Mouse (Mus musculus) embryonic facial prominence, embryonic 10.5 days (tissue): ENCODE measurements around the gene Dhcr7. TPM values are rescaled to one million over a fixed set of nuclear protein-coding genes. Genes with fewer than 3 reads are reported as not detected.

Experiments
- DNase-seq: peaks from one replicate; pipeline ENCODE4 v3.0.0-alpha.2; 2017; ENCODE audit warnings: low spot score
- H3K27ac ChIP-seq: fragments of 300-500 bp; sonication (generic); replicated peaks from 2 replicates; pipeline ENCODE4 v1.5.1; 2016; ENCODE audit warnings: mild to moderate bottlenecking
- H3K27me3 ChIP-seq: fragments of 300-500 bp; sonication (generic); replicated peaks from 2 replicates; pipeline ENCODE4 v1.6.1; 2016; ENCODE audit warnings: low read depth, mild to moderate bottlenecking; ENCODE audit not compliant: poor library complexity, severe bottlenecking
- H3K36me3 ChIP-seq: fragments of 300-500 bp; sonication (generic); replicated peaks from 2 replicates; pipeline ENCODE4 v1.6.1; 2016; ENCODE audit warnings: mild to moderate bottlenecking, moderate library complexity
- H3K4me1 ChIP-seq: fragments of 300-500 bp; sonication (generic); 2 replicates; pipeline ENCODE4 v1.6.1; 2016
- H3K4me3 ChIP-seq: fragments of 300-500 bp; sonication (generic); 2 replicates; pipeline ENCODE4 v1.5.1; 2016; ENCODE audit warnings: mild to moderate bottlenecking, moderate library complexity
- H3K9me3 ChIP-seq: fragments of 300-500 bp; sonication (generic); 2 replicates; pipeline ENCODE4 v1.6.1; 2016; ENCODE audit warnings: mild to moderate bottlenecking
- WGBS: fragments of 180-500 bp; shearing (Covaris S2); methylation state at CpG from one replicate; pipeline ENCODE4 v1.1.7; 2016; 5-methylcytosine and 5-hydroxymethylcytosine counted together
- polyA plus RNA-seq: library from polyadenylated mRNA; unstranded; fragments of >200 nt; fragmentation: Nextera tagmentation; extraction: Ambion mirVana; gene quantifications from 2 replicates; pipeline ENCODE4 v1.2.1, GENCODE M21; 2016

The Dhcr7 gene
- polyA plus RNA-seq, 1 experiment from 2014 or later = 68.3 TPM

- Histone ChIP-seq H3K27ac (no peak overlapping the region), H3K36me3 (peaks cover 97% of the 10 kb centered on the region), H3K4me1 (no peaks in the 10 kb centered on the region), H3K27me3 (no peaks in the 10 kb centered on the region), H3K4me3 (no peak overlapping the region), H3K9me3 (no peaks in the 10 kb centered on the region)
- peak; percentile 18 for DNase-seq
- WGBS = 35% methylated on average over 1 of the region's 1 CpGs
These were observed 14.0 kb upstream of the Dhcr7 start for GRCm38 (mm10) chr7:143808909-143809308.

- H3K36me3 ChIP-seq = peaks cover 47% of the 10 kb centered on the region
- DNase-seq = no peak
- no peaks in the 10 kb centered on the region for H3K9me3 ChIP-seq
- H3K27me3 ChIP-seq = no peaks in the 10 kb centered on the region
- no peak overlapping the region for H3K27ac ChIP-seq
- peaks cover 14% of the 10 kb centered on the region for H3K4me1 ChIP-seq
- no peak overlapping the region for H3K4me3 ChIP-seq
- 71% methylated on average over 4 of the region's 4 CpGs for WGBS
These were observed 3.7 kb upstream of the Dhcr7 start for GRCm38 (mm10) chr7:143819201-143819600.

DNA sequence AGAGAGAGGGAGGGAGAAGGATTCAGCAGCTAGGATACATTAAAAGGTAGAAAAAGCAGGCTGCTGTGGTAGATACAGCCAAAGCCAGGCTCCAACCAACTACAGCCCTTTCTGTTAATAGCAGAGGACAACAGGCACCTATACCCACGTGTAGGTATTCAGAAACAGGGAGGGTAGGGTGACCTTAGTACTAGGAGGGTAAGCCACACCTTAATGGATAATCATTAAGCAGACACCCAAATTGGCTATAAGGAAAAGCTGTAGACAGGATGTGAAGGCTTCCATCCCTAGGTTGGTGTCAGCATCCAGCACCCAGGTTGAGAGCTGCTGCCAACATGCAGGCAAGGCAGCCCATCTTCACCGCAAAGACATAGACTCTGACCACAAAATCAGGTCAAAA, 1.7 kb upstream of the Dhcr7 start:
- Histone ChIP-seq H3K36me3 (peaks cover 27% of the 10 kb centered on the region), H3K4me3 (no peak overlapping the region), H3K27me3 (no peaks in the 10 kb centered on the region), H3K9me3 (no peaks in the 10 kb centered on the region), H3K27ac (no peak overlapping the region), H3K4me1 (peaks cover 14% of the 10 kb centered on the region)
- no peak for DNase-seq
- 84% methylated on average over 2 of the region's 2 CpGs for WGBS

DNA sequence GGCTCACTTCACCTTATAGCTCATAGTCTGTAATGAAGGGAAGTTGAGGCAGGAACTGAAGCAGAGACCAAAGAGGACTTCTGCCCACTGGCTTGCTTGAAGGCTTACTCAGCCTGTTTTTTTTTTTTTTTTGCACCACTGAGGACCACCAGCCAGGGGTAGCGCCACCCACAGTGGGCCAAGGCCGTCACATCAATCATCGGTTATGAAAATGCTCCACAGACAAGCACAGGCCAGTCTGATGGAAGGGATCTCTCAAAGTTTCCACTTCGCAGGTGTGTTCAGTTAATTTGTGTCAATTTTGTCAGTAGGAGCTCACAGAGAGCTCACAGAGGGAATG, 291 bp downstream of the Dhcr7 start:
- Histone ChIP-seq H3K4me1 (peaks cover 14% of the 10 kb centered on the region), H3K9me3 (no peaks in the 10 kb centered on the region), H3K27ac (peak overlapping the region; percentile 91), H3K36me3 (peaks cover 9% of the 10 kb centered on the region), H3K4me3 (peak overlapping the region; percentile 77), H3K27me3 (no peaks in the 10 kb centered on the region)
- WGBS = 87% methylated on average over 4 of the region's 4 CpGs
- DNase-seq = no peak

- DNase-seq = no peak
- H3K9me3 ChIP-seq = no peaks in the 10 kb centered on the region
- WGBS = 93% methylated on average over 2 of the region's 2 CpGs
These were observed 4.0 kb downstream of the Dhcr7 start for GRCm38 (mm10) chr7:143826985-143827384.

GRCm38 (mm10) chr7:143829504-143830331, 6.8 kb downstream of the Dhcr7 start:
- no peaks in the 10 kb centered on the region for H3K9me3 ChIP-seq
- H3K36me3 ChIP-seq = peaks cover 26% of the 10 kb centered on the region
- peaks cover 31% of the 10 kb centered on the region for H3K4me1 ChIP-seq
- peak overlapping the region; percentile 95 for H3K27ac ChIP-seq
- H3K27me3 ChIP-seq = no peaks in the 10 kb centered on the region
- peak; percentile 98 for DNase-seq
- under 1% methylated on average over 37 of the region's 37 CpGs for WGBS
- H3K4me3 ChIP-seq = peak overlapping the region; percentile 75

More at GRCm38 (mm10) chr7:143826985-143827384, 4.0 kb downstream of the Dhcr7 start:
- peaks cover 7% of the 10 kb centered on the region for H3K36me3 ChIP-seq
- H3K4me3 ChIP-seq = no peak overlapping the region
- no peaks in the 10 kb centered on the region for H3K27me3 ChIP-seq
- no peak overlapping the region for H3K27ac ChIP-seq
- H3K4me1 ChIP-seq = peaks cover 35% of the 10 kb centered on the region

- 15% methylated on average over 6 of the region's 6 CpGs for WGBS
- DNase-seq = no peak
- Histone ChIP-seq H3K9me3 (no peaks in the 10 kb centered on the region), H3K36me3 (peaks cover 28% of the 10 kb centered on the region), H3K27me3 (no peaks in the 10 kb centered on the region), H3K4me1 (peaks cover 34% of the 10 kb centered on the region), H3K4me3 (peak overlapping the region; percentile 75), H3K27ac (peak overlapping the region; percentile 95)
These were observed 7.5 kb downstream of the Dhcr7 start for GRCm38 (mm10) chr7:143830399-143830798.

DNA sequence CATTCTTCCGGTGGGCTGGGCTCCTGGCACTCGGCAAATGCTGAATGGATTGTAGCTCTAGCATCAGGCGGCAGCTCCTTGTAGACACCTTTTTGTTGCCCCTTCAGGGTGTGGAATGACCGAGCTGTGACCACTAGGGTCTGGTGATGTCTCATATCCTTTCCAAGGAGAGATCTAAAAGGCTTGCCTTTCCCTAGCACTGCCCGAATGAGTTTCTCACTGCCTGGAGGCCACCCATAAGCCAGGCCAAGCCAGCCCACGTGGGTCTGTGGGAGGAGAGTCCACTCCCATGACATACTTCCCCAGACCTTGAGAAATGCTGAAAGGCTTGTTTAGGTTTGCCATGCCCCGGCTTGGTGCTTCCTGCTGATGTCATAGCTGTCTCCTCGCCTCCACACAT, 9.3 kb downstream of the Dhcr7 start:
- no peaks in the 10 kb centered on the region for H3K9me3 ChIP-seq
- no peak for DNase-seq
- H3K4me3 ChIP-seq = no peak overlapping the region; the same call in 1 of the 2 replicates
- WGBS = 91% methylated on average over 8 of the region's 8 CpGs
- no peaks in the 10 kb centered on the region for H3K27me3 ChIP-seq
- peaks cover 36% of the 10 kb centered on the region for H3K4me1 ChIP-seq
- peaks cover 44% of the 10 kb centered on the region for H3K36me3 ChIP-seq
- H3K27ac ChIP-seq = no peak overlapping the region

DNA sequence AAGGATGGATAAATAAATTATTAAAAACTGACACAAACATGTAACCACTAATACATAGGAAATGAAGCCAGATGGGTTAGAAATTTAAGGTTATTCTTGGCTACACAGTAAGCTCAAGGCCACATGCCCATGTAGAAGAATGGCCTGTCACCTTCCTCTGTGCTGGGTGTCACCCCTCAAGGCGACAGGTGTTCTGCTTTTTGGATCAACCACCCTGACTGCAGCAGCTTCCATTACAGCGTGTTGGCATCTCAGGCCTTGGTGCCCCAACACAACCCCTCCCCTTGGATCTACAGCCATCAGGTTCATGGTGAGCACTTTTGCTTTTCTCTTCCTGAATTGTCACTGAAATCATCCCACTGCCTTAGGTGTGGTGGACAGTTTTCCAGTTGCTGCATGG, 9.7 kb downstream of the Dhcr7 start:
- WGBS = 95% methylated on average over 2 of the region's 2 CpGs
- H3K9me3 ChIP-seq = no peaks in the 10 kb centered on the region
- peaks cover 48% of the 10 kb centered on the region for H3K36me3 ChIP-seq
- H3K4me3 ChIP-seq = no peak overlapping the region; the same call in 1 of the 2 replicates
- H3K27me3 ChIP-seq = no peaks in the 10 kb centered on the region
- H3K27ac ChIP-seq = no peak overlapping the region
- no peak for DNase-seq
- H3K4me1 ChIP-seq = peaks cover 36% of the 10 kb centered on the region

DNA sequence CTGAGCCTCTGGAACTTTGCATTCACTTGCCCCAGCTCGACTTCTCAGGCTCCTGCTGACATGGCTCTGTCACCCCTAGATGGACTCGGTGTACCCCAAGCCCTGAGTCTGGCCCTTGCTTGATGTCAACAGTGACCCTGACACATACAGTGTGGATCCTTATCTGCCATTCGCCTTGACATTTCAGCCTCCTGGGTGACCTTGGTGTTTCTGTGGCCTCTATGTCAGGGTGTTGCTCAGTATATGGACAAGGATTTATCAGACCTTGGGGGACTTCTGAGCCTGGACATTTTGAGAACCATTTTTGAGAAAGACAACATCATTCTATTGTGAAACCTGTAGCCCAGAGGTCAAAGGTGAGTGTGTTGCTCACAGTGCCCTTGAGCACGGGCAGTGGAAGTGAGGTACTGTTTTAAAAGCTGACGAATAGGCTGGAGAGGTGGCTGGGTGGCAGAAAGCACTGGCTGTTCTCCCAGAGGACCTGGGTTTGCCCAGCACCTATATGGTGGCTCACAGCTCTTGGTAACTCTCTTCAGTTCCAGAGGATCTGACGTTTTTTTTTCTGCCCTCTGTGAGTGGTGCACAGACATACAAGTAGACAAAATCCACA, 10.7 kb downstream of the Dhcr7 start:
- Histone ChIP-seq H3K4me1 (peaks cover 36% of the 10 kb centered on the region), H3K9me3 (no peaks in the 10 kb centered on the region), H3K36me3 (peaks cover 58% of the 10 kb centered on the region), H3K27ac (no peak overlapping the region), H3K4me3 (no peak overlapping the region), H3K27me3 (no peaks in the 10 kb centered on the region)
- 85% methylated on average over 6 of the region's 6 CpGs for WGBS
- DNase-seq = no peak

DNA sequence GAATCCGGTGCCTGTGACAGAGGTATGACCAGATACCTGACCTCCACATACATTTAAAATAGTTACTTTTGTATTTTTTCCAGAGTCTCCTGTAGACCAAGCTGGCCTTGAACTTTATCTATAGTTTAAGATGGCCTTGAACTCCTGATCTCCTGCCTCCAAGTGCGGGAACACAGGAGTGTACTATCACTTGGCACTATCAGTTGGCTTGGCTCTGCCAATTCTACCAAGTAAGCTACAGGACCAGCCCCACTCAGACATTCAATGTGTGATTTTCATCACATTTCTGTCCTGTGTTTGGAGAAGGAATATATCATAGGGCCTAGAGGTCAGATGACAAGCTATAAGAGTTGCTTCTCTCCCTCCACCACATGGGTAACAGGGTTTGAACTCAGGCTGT, 11.4 kb downstream of the Dhcr7 start:
- H3K27me3 ChIP-seq = no peaks in the 10 kb centered on the region
- peaks cover 65% of the 10 kb centered on the region for H3K36me3 ChIP-seq
- WGBS = 97% methylated on average over 2 of the region's 2 CpGs
- no peak overlapping the region for H3K27ac ChIP-seq
- no peaks in the 10 kb centered on the region for H3K9me3 ChIP-seq
- H3K4me1 ChIP-seq = peaks cover 33% of the 10 kb centered on the region
- no peak for DNase-seq
- no peak overlapping the region for H3K4me3 ChIP-seq

DNA sequence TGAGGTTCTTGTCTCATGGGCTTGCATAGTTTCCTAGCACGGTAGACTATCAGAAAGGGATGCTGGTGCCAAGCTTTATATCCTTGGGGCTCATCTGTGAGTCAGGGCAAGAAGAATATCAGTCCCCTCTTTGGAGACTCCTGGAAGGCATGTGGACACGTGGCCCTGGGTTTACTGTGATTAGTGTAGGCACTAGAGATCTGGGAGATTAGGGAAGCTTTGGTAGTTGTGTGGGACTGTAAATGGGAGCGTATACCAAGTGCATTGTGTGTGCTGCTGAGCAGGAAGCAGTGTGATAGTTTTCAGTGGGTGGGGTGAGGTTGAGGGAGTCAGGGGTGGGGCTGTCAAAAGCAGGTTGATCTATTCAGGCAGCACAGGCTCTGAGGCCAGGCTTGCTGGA, 12.0 kb downstream of the Dhcr7 start:
- H3K27ac ChIP-seq = no peak overlapping the region
- H3K9me3 ChIP-seq = no peaks in the 10 kb centered on the region
- H3K36me3 ChIP-seq = peaks cover 71% of the 10 kb centered on the region
- no peak for DNase-seq
- 83% methylated on average over 3 of the region's 3 CpGs for WGBS
- H3K4me1 ChIP-seq = peaks cover 27% of the 10 kb centered on the region
- no peaks in the 10 kb centered on the region for H3K27me3 ChIP-seq
- H3K4me3 ChIP-seq = no peak overlapping the region
